Mouse (Mus musculus): Measurements from ENCODE around the gene Mcrs1. TPM values are rescaled to one million over a fixed set of nuclear protein-coding genes. Genes with fewer than 3 reads are reported as not detected.

Mcrs1 gene
- total and polyA plus RNA-seq, 3 experiments, result 124 to 131 TPM; not detected in 1

DNA sequence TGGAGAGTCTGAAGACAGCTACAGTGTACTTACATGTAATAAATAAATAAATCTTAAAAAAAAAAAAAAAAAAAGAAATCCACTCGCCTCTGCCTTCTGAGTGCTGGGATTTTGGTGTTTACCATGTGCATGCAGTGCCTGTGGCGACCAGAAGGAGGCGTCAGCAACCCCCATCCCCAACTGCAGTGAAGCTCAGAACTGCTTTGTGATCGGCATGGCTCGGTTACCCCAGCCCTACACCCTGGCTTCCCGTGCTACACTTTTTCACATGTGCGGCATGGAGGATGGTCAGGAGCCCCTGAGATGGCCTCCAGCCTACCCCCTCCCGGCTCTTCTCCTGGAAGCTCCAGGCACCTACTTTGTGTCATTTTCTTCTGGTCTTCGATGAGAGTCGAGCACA is 31.7 kb upstream of the Mcrs1 start:
- peaks cover 2 to 14% of the 10 kb centered on the region in 2 experiments; a peak in 3 of 4 replicates for H3K4me1 ChIP-seq (ENCODE audit: control insufficient read depth in 1 of 2, insufficient read depth in 2 of 2, low read length in 2 of 2)
- no peak overlapping the region for H3K4me3 ChIP-seq (ENCODE audit: control insufficient read depth in 1 of 2, insufficient read depth in 1 of 2, low read depth in 2 of 2, low read length in 2 of 2)
- no peaks in the 10 kb centered on the region for H3K79me2 ChIP-seq (ENCODE audit: control insufficient read depth, insufficient read depth, low read length, poor library complexity)
- H3K36me3 ChIP-seq (ENCODE audit: control insufficient read depth in 1 of 2, insufficient read depth in 2 of 2, low read length in 2 of 2), result peaks cover 0 to 5% of the 10 kb centered on the region in 2 experiments; a peak in 1 of 4 replicates
- H3K27ac ChIP-seq (ENCODE audit: control insufficient read depth, low read depth, low read length), result no peak overlapping the region
- TF ChIP-seq CTCF (IDR thresholded peaks at IDR 0.05 in 2 of 3, conservative IDR thresholded peaks at IDR 0.05 in 1 of 3; ENCODE audit: control insufficient read depth in 1 of 3, insufficient read depth in 1 of 3, low read depth in 2 of 3, low read length in 3 of 3, poor library complexity in 1 of 3, severe bottlenecking in 1 of 3) (peak; percentile 54 to 73 (median 64)), E2F4 (IDR thresholded peaks at IDR 0.05; ENCODE audit: borderline replicate concordance, low read depth, low read length) (no peak), SMC3 (IDR thresholded peaks at IDR 0.05; ENCODE audit: low read depth, low read length) (peak; percentile 43)
- no peak overlapping the region for H3K9ac ChIP-seq (ENCODE audit: control insufficient read depth, low read depth, low read length, poor library complexity, severe bottlenecking)
- no peaks in the 10 kb centered on the region for H3K9me3 ChIP-seq (replicated peaks; ENCODE audit: insufficient read depth, low read length)
- peak; percentile 58 for DNase-seq (ENCODE audit: low read depth, low spot score)
- H3K27me3 ChIP-seq (ENCODE audit: control insufficient read depth in 1 of 2, insufficient read depth in 2 of 2, low read length in 2 of 2), result peaks cover 2 to 3% of the 10 kb centered on the region in 2 experiments; a peak in 2 of 4 replicates

GRCm38 (mm10) chr15:99278271-99278670 is 26.5 kb upstream of the Mcrs1 start:
- Histone ChIP-seq H3K79me2 (ENCODE audit: control insufficient read depth, insufficient read depth, low read length, poor library complexity) (no peaks in the 10 kb centered on the region), H3K4me1 (ENCODE audit: control insufficient read depth in 1 of 2, insufficient read depth in 2 of 2, low read length in 2 of 2) (no peaks in the 10 kb centered on the region), H3K9me3 (replicated peaks; ENCODE audit: insufficient read depth, low read length) (no peaks in the 10 kb centered on the region), H3K27ac (ENCODE audit: control insufficient read depth, low read depth, low read length) (no peak overlapping the region), H3K4me3 (ENCODE audit: control insufficient read depth in 1 of 2, insufficient read depth in 1 of 2, low read depth in 2 of 2, low read length in 2 of 2) (no peak overlapping the region), H3K9ac (ENCODE audit: control insufficient read depth, low read depth, low read length, poor library complexity, severe bottlenecking) (no peak overlapping the region), H3K27me3 (ENCODE audit: control insufficient read depth in 1 of 2, insufficient read depth in 2 of 2, low read length in 2 of 2) (peaks cover 2 to 3% of the 10 kb centered on the region in 2 experiments; a peak in 2 of 4 replicates), H3K36me3 (ENCODE audit: control insufficient read depth in 1 of 2, insufficient read depth in 2 of 2, low read length in 2 of 2) (no peaks in the 10 kb centered on the region)
- no peak for DNase-seq (ENCODE audit: low read depth, low spot score)
- TF ChIP-seq MXI1 (IDR thresholded peaks at IDR 0.05; ENCODE audit: low read depth, low read length) (no peak), ETS1 (IDR thresholded peaks at IDR 0.05; ENCODE audit: low read depth, low read length) (no peak), TAL1 (IDR thresholded peaks at IDR 0.05; ENCODE audit: low read length) (no peak), ZC3H11A (IDR thresholded peaks at IDR 0.05; ENCODE audit: low read depth, low read length) (no peak), SMC3 (IDR thresholded peaks at IDR 0.05; ENCODE audit: low read depth, low read length) (no peak), BHLHE40 (IDR thresholded peaks at IDR 0.05; ENCODE audit: borderline replicate concordance, low read depth, low read length) (no peak)

- Histone ChIP-seq H3K36me3 (ENCODE audit: control insufficient read depth in 1 of 2, insufficient read depth in 2 of 2, low read length in 2 of 2) (no peaks in the 10 kb centered on the region), H3K27me3 (ENCODE audit: control insufficient read depth in 1 of 2, insufficient read depth in 2 of 2, low read length in 2 of 2) (no peaks in the 10 kb centered on the region; a peak in 1 of 4 replicates), H3K4me1 (ENCODE audit: control insufficient read depth in 1 of 2, insufficient read depth in 2 of 2, low read length in 2 of 2) (0 out of 4 replicates have a peak, but pooled peaks cover 0 to 4% of the 10 kb centered on the region in 2 experiments), H3K9me3 (replicated peaks; ENCODE audit: insufficient read depth, low read length) (no peaks in the 10 kb centered on the region), H3K27ac (ENCODE audit: control insufficient read depth, low read depth, low read length) (no peak overlapping the region), H3K4me3 (ENCODE audit: control insufficient read depth in 1 of 2, insufficient read depth in 1 of 2, low read depth in 2 of 2, low read length in 2 of 2) (no peak overlapping the region), H3K9ac (ENCODE audit: control insufficient read depth, low read depth, low read length, poor library complexity, severe bottlenecking) (no peak overlapping the region), H3K79me2 (ENCODE audit: control insufficient read depth, insufficient read depth, low read length, poor library complexity) (no peaks in the 10 kb centered on the region)
- DNase-seq (ENCODE audit: low read depth, low spot score), result no peak
- no peak for TF ChIP-seq SIN3A (IDR thresholded peaks at IDR 0.05; ENCODE audit: low read length)
- TF ChIP-seq RCOR1 (IDR thresholded peaks at IDR 0.05; ENCODE audit: low read depth, low read length), result no peak
- no peak for TF ChIP-seq ZMIZ1 (IDR thresholded peaks at IDR 0.05; ENCODE audit: low read depth, low read length)
- no peak for TF ChIP-seq NELFE (IDR thresholded peaks at IDR 0.05; ENCODE audit: low read depth, low read length)
- no peak for TF ChIP-seq MYC (IDR thresholded peaks at IDR 0.05; ENCODE audit: low read depth, low read length)
- no peak for TF ChIP-seq POLR2AphosphoS5 (IDR thresholded peaks at IDR 0.05; ENCODE audit: borderline replicate concordance, low read depth, low read length)
- no peak for TF ChIP-seq MEF2A (IDR thresholded peaks at IDR 0.05; ENCODE audit: extremely low read depth, insufficient replicate concordance, low read depth, low read length, poor library complexity, severe bottlenecking)
- no peak for TF ChIP-seq ZC3H11A (IDR thresholded peaks at IDR 0.05; ENCODE audit: low read depth, low read length)
- TF ChIP-seq CTCF (IDR thresholded peaks at IDR 0.05 in 2 of 3, conservative IDR thresholded peaks at IDR 0.05 in 1 of 3; ENCODE audit: control insufficient read depth in 1 of 3, insufficient read depth in 1 of 3, low read depth in 2 of 3, low read length in 3 of 3, poor library complexity in 1 of 3, severe bottlenecking in 1 of 3), result no peak
- no peak for TF ChIP-seq USF1 (IDR thresholded peaks at IDR 0.05; ENCODE audit: low read depth, low read length)
- TF ChIP-seq MAFK (IDR thresholded peaks at IDR 0.05; ENCODE audit: borderline replicate concordance, low read depth, low read length), result no peak
- no peak for TF ChIP-seq MXI1 (IDR thresholded peaks at IDR 0.05; ENCODE audit: low read depth, low read length)
- no peak for TF ChIP-seq KAT2A (conservative IDR thresholded peaks at IDR 0.05; ENCODE audit: low read depth, low read length)
- TF ChIP-seq POLR2A (IDR thresholded peaks at IDR 0.05; ENCODE audit: control insufficient read depth in 1 of 2, insufficient read depth in 1 of 2, low read depth in 1 of 2, low read length in 2 of 2, poor library complexity in 1 of 2), result no peak
These were observed 24.3 kb upstream of the Mcrs1 start for GRCm38 (mm10) chr15:99276095-99276494.

All from MEL (cell line).